Mouse (Mus musculus) midbrain, embryonic 15.5 days (tissue): ENCODE measurements around the gene Lonrf2. TPM values are rescaled to one million over a fixed set of nuclear protein-coding genes. Genes with fewer than 3 reads are reported as not detected.
A peak's percentile ranks its signal among the peaks of the same experiment; 100 is the strongest.

Experiments used
- ATAC-seq: fragments of 200-750 bp; cut with Nextera tagmentation; replicated peaks from 2 replicates; pipeline ENCODE4 v1.8.0; 2017; ENCODE audit warnings: moderate TSS enrichment
- H3K27ac ChIP-seq: fragments of 300-500 bp; sonication (generic); 2 replicates; pipeline ENCODE4 v1.5.1; 2015; ENCODE audit warnings: mild to moderate bottlenecking, inconsistent platforms
- H3K27me3 ChIP-seq: fragments of 300-500 bp; sonication (generic); replicated peaks from 2 replicates; pipeline ENCODE4 v1.6.1; 2015; ENCODE audit warnings: inconsistent platforms
- H3K36me3 ChIP-seq: fragments of 300-500 bp; sonication (generic); replicated peaks from 2 replicates; pipeline ENCODE4 v1.6.1; 2015; ENCODE audit warnings: inconsistent platforms
- H3K4me1 ChIP-seq: fragments of 300-500 bp; sonication (generic); 2 replicates; pipeline ENCODE4 v1.6.1; 2015; ENCODE audit warnings: inconsistent platforms
- H3K4me2 ChIP-seq: fragments of 300-500 bp; sonication (generic); 2 replicates; pipeline ENCODE4 v1.6.1; 2015; ENCODE audit warnings: inconsistent platforms, mild to moderate bottlenecking, moderate library complexity
- H3K4me3 ChIP-seq: fragments of 300-500 bp; sonication (generic); 2 replicates; pipeline ENCODE4 v1.5.1; 2015; ENCODE audit warnings: mild to moderate bottlenecking, inconsistent platforms
- H3K9ac ChIP-seq: fragments of 300-500 bp; sonication (generic); 2 replicates; pipeline ENCODE4 v1.6.1; 2015; ENCODE audit warnings: mild to moderate bottlenecking, inconsistent platforms
- H3K9me3 ChIP-seq: fragments of 300-500 bp; sonication (generic); 2 replicates; pipeline ENCODE4 v1.6.1; 2016; ENCODE audit warnings: inconsistent platforms
- WGBS: fragments of 180-500 bp; shearing (Covaris S2); methylation state at CpG from one replicate; pipeline ENCODE4 v1.1.7; 2015; ENCODE audit warnings: mixed read lengths; 5-methylcytosine and 5-hydroxymethylcytosine counted together
- polyA plus RNA-seq: library from polyadenylated mRNA; unstranded; fragments of >200 nt; fragmentation: Nextera tagmentation; extraction: Ambion mirVana; gene quantifications from 2 replicates; pipeline ENCODE4 v1.2.1, GENCODE M21; 2015

Gene Lonrf2
- polyA plus RNA-seq, 1 experiment from 2014 or later = 26.4 TPM

- H3K9me3 ChIP-seq = no peaks in the 10 kb centered on the region
- no peaks in the 10 kb centered on the region for H3K27me3 ChIP-seq
- H3K4me2 ChIP-seq = no peak overlapping the region
- H3K4me1 ChIP-seq = no peaks in the 10 kb centered on the region
- no peak overlapping the region for H3K9ac ChIP-seq
- peaks cover 10% of the 10 kb centered on the region; the same call in 1 of the 2 replicates for H3K36me3 ChIP-seq
- ATAC-seq = no peak
- no peak overlapping the region for H3K27ac ChIP-seq
- H3K4me3 ChIP-seq = no peak overlapping the region
- WGBS = 60% methylated on average over 7 of the region's 7 CpGs
Measured at GRCm38 (mm10) chr1:38789988-38790602, 46.4 kb downstream of the Lonrf2 start.

- ATAC-seq = no peak
- H3K36me3 ChIP-seq = peaks cover 8% of the 10 kb centered on the region; the same call in 1 of the 2 replicates
- no peaks in the 10 kb centered on the region for H3K27me3 ChIP-seq
- H3K4me1 ChIP-seq = no peaks in the 10 kb centered on the region
- H3K4me2 ChIP-seq = no peak overlapping the region
- no peak overlapping the region for H3K9ac ChIP-seq
- H3K4me3 ChIP-seq = no peak overlapping the region
- no peaks in the 10 kb centered on the region for H3K9me3 ChIP-seq
- 73% methylated on average over 3 of the region's 3 CpGs for WGBS
- no peak overlapping the region for H3K27ac ChIP-seq
Measured at GRCm38 (mm10) chr1:38788904-38789303, 47.6 kb downstream of the Lonrf2 start.

- 5% methylated on average over 5 of the region's 5 CpGs for WGBS
- no peak overlapping the region for H3K27ac ChIP-seq
- H3K9ac ChIP-seq = no peak overlapping the region
- no peaks in the 10 kb centered on the region for H3K4me1 ChIP-seq
- peaks cover 5% of the 10 kb centered on the region; the same call in 1 of the 2 replicates for H3K36me3 ChIP-seq
- H3K4me2 ChIP-seq = no peak overlapping the region
- H3K4me3 ChIP-seq = no peak overlapping the region
- ATAC-seq = peak; percentile 51; the same call in 1 of the 2 replicates
- no peaks in the 10 kb centered on the region for H3K9me3 ChIP-seq
- no peaks in the 10 kb centered on the region for H3K27me3 ChIP-seq
Measured at GRCm38 (mm10) chr1:38787443-38787842, 49.1 kb downstream of the Lonrf2 start.

GRCm38 (mm10) chr1:38786358-38786757 lies 50.2 kb downstream of the Lonrf2 start:
- ATAC-seq = no peak
- H3K27ac ChIP-seq = no peak overlapping the region
- no peak overlapping the region for H3K4me3 ChIP-seq
- no peaks in the 10 kb centered on the region for H3K9me3 ChIP-seq
- H3K4me2 ChIP-seq = no peak overlapping the region
- no peaks in the 10 kb centered on the region for H3K36me3 ChIP-seq
- WGBS = 79% methylated on average over 7 of the region's 7 CpGs
- no peaks in the 10 kb centered on the region for H3K4me1 ChIP-seq
- H3K27me3 ChIP-seq = no peaks in the 10 kb centered on the region
- H3K9ac ChIP-seq = no peak overlapping the region

- 96% methylated on average over 1 of the region's 1 CpGs for WGBS
- H3K27ac ChIP-seq = no peak overlapping the region
Measured at GRCm38 (mm10) chr1:38778271-38778670, 58.2 kb downstream of the Lonrf2 start.

GRCm38 (mm10) chr1:38777500-38777899 lies 59.0 kb downstream of the Lonrf2 start:
- Histone ChIP-seq H3K4me2 (no peak overlapping the region), H3K9me3 (no peaks in the 10 kb centered on the region), H3K9ac (no peak overlapping the region), H3K27me3 (no peaks in the 10 kb centered on the region), H3K27ac (no peak overlapping the region), H3K4me1 (no peaks in the 10 kb centered on the region), H3K4me3 (no peak overlapping the region), H3K36me3 (no peaks in the 10 kb centered on the region)
- whole genome bisulfite sequencing = 87% methylated on average over 7 of the region's 7 CpGs
- no peak for ATAC-seq

More at GRCm38 (mm10) chr1:38778271-38778670, 58.2 kb downstream of the Lonrf2 start:
- Histone ChIP-seq H3K4me3 (no peak overlapping the region), H3K36me3 (no peaks in the 10 kb centered on the region), H3K9me3 (no peaks in the 10 kb centered on the region), H3K27me3 (no peaks in the 10 kb centered on the region), H3K4me2 (no peak overlapping the region), H3K9ac (no peak overlapping the region), H3K4me1 (no peaks in the 10 kb centered on the region)
- no peak for ATAC-seq

GRCm38 (mm10) chr1:38775713-38776112 lies 60.8 kb downstream of the Lonrf2 start:
- Histone ChIP-seq H3K4me2 (no peak overlapping the region), H3K4me3 (no peak overlapping the region), H3K27me3 (no peaks in the 10 kb centered on the region), H3K4me1 (no peaks in the 10 kb centered on the region), H3K27ac (no peak overlapping the region), H3K9me3 (no peaks in the 10 kb centered on the region), H3K36me3 (no peaks in the 10 kb centered on the region), H3K9ac (no peak overlapping the region)
- 87% methylated on average over 5 of the region's 5 CpGs for WGBS
- no peak for ATAC-seq

GRCm38 (mm10) chr1:38770676-38771075 lies 65.8 kb downstream of the Lonrf2 start:
- Histone ChIP-seq H3K4me3 (no peak overlapping the region), H3K9me3 (no peaks in the 10 kb centered on the region), H3K27ac (no peak overlapping the region), H3K36me3 (no peaks in the 10 kb centered on the region), H3K9ac (no peak overlapping the region), H3K27me3 (no peaks in the 10 kb centered on the region; the same call in 1 of the 2 replicates), H3K4me1 (peaks cover 19% of the 10 kb centered on the region), H3K4me2 (no peak overlapping the region)
- ATAC-seq = no peak
- WGBS = 81% methylated on average over 3 of the region's 3 CpGs

GRCm38 (mm10) chr1:38769920-38770319 lies 66.6 kb downstream of the Lonrf2 start:
- WGBS = 18% methylated on average over 6 of the region's 6 CpGs

GRCm38 (mm10) chr1:38767812-38768211 lies 68.7 kb downstream of the Lonrf2 start:
- peak; percentile 82 for ATAC-seq
- Histone ChIP-seq H3K27ac (peak overlapping the region; percentile 65), H3K27me3 (no peaks in the 10 kb centered on the region; the same call in 1 of the 2 replicates), H3K36me3 (no peaks in the 10 kb centered on the region), H3K4me2 (no peak overlapping the region), H3K9me3 (no peaks in the 10 kb centered on the region), H3K4me1 (peaks cover 22% of the 10 kb centered on the region), H3K4me3 (no peak overlapping the region), H3K9ac (no peak overlapping the region)
- 5% methylated on average over 11 of the region's 11 CpGs for WGBS

More at GRCm38 (mm10) chr1:38769920-38770319, 66.6 kb downstream of the Lonrf2 start:
- Histone ChIP-seq H3K4me3 (no peak overlapping the region), H3K27me3 (no peaks in the 10 kb centered on the region; the same call in 1 of the 2 replicates), H3K27ac (no peak overlapping the region), H3K9me3 (no peaks in the 10 kb centered on the region), H3K4me2 (no peak overlapping the region), H3K9ac (no peak overlapping the region), H3K4me1 (peaks cover 19% of the 10 kb centered on the region), H3K36me3 (no peaks in the 10 kb centered on the region)
- no peak for ATAC-seq

GRCm38 (mm10) chr1:38766661-38767572 lies 69.6 kb downstream of the Lonrf2 start:
- no peaks in the 10 kb centered on the region for H3K36me3 ChIP-seq
- peaks cover 22% of the 10 kb centered on the region for H3K4me1 ChIP-seq
- H3K4me3 ChIP-seq = no peak overlapping the region
- 29% methylated on average over 18 of the region's 18 CpGs for WGBS
- ATAC-seq = peak; percentile 78
- H3K27me3 ChIP-seq = no peaks in the 10 kb centered on the region; the same call in 1 of the 2 replicates
- no peak overlapping the region for H3K4me2 ChIP-seq
- H3K27ac ChIP-seq = peak overlapping the region; percentile 65
- H3K9ac ChIP-seq = no peak overlapping the region
- no peaks in the 10 kb centered on the region for H3K9me3 ChIP-seq

- peaks cover 22% of the 10 kb centered on the region for H3K4me1 ChIP-seq
- no peaks in the 10 kb centered on the region; the same call in 1 of the 2 replicates for H3K27me3 ChIP-seq
- no peaks in the 10 kb centered on the region for H3K9me3 ChIP-seq
- no peak overlapping the region for H3K4me2 ChIP-seq
- H3K4me3 ChIP-seq = no peak overlapping the region
- H3K27ac ChIP-seq = peak overlapping the region; percentile 65; the same call in 1 of the 2 replicates
- WGBS = 38% methylated on average over 4 of the region's 4 CpGs
- no peak overlapping the region for H3K9ac ChIP-seq
- peak; percentile 62 for ATAC-seq
- H3K36me3 ChIP-seq = no peaks in the 10 kb centered on the region
Measured at GRCm38 (mm10) chr1:38766254-38766653, 70.3 kb downstream of the Lonrf2 start.
